Mouse (Mus musculus): ENCODE measurements around the gene Olfr750. TPM values are rescaled to one million over a fixed set of nuclear protein-coding genes. Genes with fewer than 3 reads are reported as not detected.

The Olfr750 gene
- polyA plus RNA-seq, 1 experiment, result not detected

DNA sequence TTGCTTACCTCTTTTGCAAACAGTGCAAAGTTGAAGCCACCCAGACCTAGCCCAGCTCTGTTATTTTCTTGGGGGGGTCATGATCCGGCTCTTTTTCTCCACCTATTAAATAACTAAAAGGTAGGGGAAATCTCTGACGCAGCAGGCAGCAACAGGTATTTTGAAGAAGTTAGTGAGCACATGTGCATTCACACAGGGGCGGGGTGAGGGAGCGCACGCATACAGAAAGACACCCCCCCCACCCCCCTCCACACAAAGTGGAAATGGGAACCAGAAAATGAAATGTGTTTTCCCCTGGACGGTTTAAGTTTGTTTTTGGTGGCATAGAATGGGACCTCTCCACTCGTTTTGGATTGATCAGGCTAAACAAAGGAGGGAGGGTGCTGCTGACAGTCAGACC is 9.6 kb upstream of the Olfr750 start:
- H3K4me1 ChIP-seq (ENCODE audit: control insufficient read depth, insufficient read depth, low read length), result peaks cover 1% of the 10 kb centered on the region
- no peaks in the 10 kb centered on the region for H3K27me3 ChIP-seq (ENCODE audit: control insufficient read depth, insufficient read depth, low read length, poor library complexity, severe bottlenecking)
- no peaks in the 10 kb centered on the region for H3K36me3 ChIP-seq (ENCODE audit: control insufficient read depth, insufficient read depth, low read length, poor library complexity, severe bottlenecking)
- H3K9me3 ChIP-seq (replicated peaks; ENCODE audit: control insufficient read depth, insufficient read depth, low read length, poor library complexity, severe bottlenecking), result no peaks in the 10 kb centered on the region
- no peak overlapping the region for H3K27ac ChIP-seq (ENCODE audit: insufficient read depth, low read length)
- TF ChIP-seq POLR2A (IDR thresholded peaks at IDR 0.05; ENCODE audit: insufficient read depth, low read length), result no peak
- no peak for TF ChIP-seq CTCF (IDR thresholded peaks at IDR 0.05; ENCODE audit: low read depth, low read length)
- TF ChIP-seq EP300 (IDR thresholded peaks at IDR 0.05; ENCODE audit: insufficient read depth, low read depth, low read length), result no peak
- no peak overlapping the region; the same call in 1 of the 2 replicates for H3K4me3 ChIP-seq (ENCODE audit: low read depth, low read length)
- peak overlapping the region; percentile 9; the same call in 1 of the 2 replicates for H3K9ac ChIP-seq (ENCODE audit: low read depth, poor library complexity, severe bottlenecking)

DNA sequence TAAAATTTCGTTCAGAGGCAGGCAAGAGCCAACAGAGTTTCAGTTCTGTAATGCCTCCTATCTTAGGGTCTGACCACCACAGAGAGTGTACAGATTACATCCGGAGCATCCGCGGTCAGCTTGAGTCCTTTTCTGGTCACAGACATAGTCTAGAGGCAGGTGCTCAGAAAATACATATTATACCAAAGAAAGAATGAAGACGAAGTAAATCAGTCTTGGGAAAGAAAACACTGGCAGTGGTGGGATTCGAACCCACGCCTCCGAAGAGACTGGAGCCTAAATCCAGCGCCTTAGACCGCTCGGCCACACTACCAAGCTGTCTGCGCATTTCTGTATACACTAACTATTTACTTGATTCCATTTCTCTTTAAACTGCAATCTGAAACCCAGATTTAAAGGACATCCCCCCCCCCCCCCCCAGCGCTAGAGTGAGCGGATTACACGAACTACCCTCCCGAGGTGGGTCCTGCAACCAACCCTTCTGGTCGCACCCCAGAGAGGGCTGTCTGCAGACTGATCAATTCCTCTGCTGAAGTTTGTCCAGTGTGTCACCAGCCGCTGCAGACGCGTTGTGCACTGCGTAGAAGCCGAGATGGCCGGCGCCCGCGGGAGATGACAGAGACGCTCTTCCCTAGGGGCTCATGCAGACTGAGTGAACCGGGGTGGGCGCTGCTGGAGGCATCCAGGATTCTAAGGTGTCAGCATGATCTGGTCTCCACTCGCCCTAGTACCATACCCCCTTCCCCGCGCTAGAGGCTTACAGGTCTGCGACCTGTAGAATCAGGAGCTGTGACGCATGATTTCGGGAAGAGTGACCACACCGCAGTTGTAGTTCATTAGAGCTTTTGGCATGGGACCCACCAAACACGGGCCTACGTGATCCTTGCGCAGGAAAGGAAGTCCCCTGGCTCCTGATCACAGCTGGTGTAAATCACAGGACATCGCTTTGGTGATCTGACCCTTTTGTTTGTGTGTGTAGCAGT is 8.7 kb upstream of the Olfr750 start:
- TF ChIP-seq EP300 (IDR thresholded peaks at IDR 0.05; ENCODE audit: insufficient read depth, low read depth, low read length) (no peak), POLR2A (IDR thresholded peaks at IDR 0.05; ENCODE audit: insufficient read depth, low read length) (no peak), CTCF (IDR thresholded peaks at IDR 0.05; ENCODE audit: low read depth, low read length) (no peak)
- Histone ChIP-seq H3K9ac (ENCODE audit: low read depth, poor library complexity, severe bottlenecking) (peak overlapping the region; percentile 9), H3K27me3 (ENCODE audit: control insufficient read depth, insufficient read depth, low read length, poor library complexity, severe bottlenecking) (no peaks in the 10 kb centered on the region), H3K9me3 (replicated peaks; ENCODE audit: control insufficient read depth, insufficient read depth, low read length, poor library complexity, severe bottlenecking) (no peaks in the 10 kb centered on the region), H3K4me3 (ENCODE audit: low read depth, low read length) (peak overlapping the region; percentile 83), H3K27ac (ENCODE audit: insufficient read depth, low read length) (no peak overlapping the region), H3K4me1 (ENCODE audit: control insufficient read depth, insufficient read depth, low read length) (peaks cover 1% of the 10 kb centered on the region), H3K36me3 (ENCODE audit: control insufficient read depth, insufficient read depth, low read length, poor library complexity, severe bottlenecking) (no peaks in the 10 kb centered on the region)

DNA sequence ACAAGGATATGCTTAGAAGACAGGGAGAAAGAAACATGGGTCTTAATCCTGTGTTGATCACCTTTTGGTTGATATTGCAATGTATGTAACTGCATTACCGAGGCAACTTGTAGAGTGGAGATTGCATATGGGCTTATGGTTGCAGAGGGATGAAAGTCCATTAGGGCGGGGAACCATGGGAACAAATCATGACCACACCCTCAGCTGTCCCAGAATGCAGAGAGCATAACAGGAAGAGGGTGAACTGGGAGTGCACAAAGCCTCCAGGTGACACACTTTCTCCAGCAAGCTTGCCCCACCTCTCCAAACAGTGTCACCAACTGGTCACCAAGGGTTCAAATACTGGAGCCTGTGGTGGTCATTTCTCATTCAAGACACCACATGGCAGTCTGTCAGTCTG is 6.8 kb upstream of the Olfr750 start:
- Histone ChIP-seq H3K4me3 (ENCODE audit: low read depth, low read length) (no peak overlapping the region), H3K9ac (ENCODE audit: low read depth, poor library complexity, severe bottlenecking) (no peak overlapping the region), H3K9me3 (replicated peaks; ENCODE audit: control insufficient read depth, insufficient read depth, low read length, poor library complexity, severe bottlenecking) (no peaks in the 10 kb centered on the region), H3K27ac (ENCODE audit: insufficient read depth, low read length) (no peak overlapping the region), H3K36me3 (ENCODE audit: control insufficient read depth, insufficient read depth, low read length, poor library complexity, severe bottlenecking) (no peaks in the 10 kb centered on the region), H3K27me3 (ENCODE audit: control insufficient read depth, insufficient read depth, low read length, poor library complexity, severe bottlenecking) (no peaks in the 10 kb centered on the region), H3K4me1 (ENCODE audit: control insufficient read depth, insufficient read depth, low read length) (peaks cover 1% of the 10 kb centered on the region)
- TF ChIP-seq CTCF (IDR thresholded peaks at IDR 0.05; ENCODE audit: low read depth, low read length), result no peak
- no peak for TF ChIP-seq POLR2A (IDR thresholded peaks at IDR 0.05; ENCODE audit: insufficient read depth, low read length)
- TF ChIP-seq EP300 (IDR thresholded peaks at IDR 0.05; ENCODE audit: insufficient read depth, low read depth, low read length), result no peak

DNA sequence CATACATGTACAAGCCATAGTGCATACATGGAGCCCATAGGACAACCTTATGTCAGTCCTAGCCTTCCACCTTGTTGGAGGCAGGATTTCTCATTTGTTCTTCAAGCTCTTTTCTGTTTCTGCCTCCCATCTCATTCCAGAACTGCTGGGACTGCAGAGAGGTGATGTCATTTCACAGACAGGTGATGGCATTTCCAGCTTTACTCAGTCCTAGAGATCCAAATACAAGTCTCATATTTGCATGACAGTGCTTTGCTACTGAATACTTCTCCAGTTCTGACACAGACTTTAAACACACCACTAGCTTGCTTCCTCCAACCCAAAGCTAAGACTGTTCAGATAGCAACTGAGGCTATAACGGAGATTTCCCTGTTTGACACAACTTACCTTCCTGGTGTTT is 4.9 kb upstream of the Olfr750 start:
- no peaks in the 10 kb centered on the region for H3K9me3 ChIP-seq (replicated peaks; ENCODE audit: control insufficient read depth, insufficient read depth, low read length, poor library complexity, severe bottlenecking)
- H3K4me1 ChIP-seq (ENCODE audit: control insufficient read depth, insufficient read depth, low read length), result peaks cover 1% of the 10 kb centered on the region
- H3K4me3 ChIP-seq (ENCODE audit: low read depth, low read length), result no peak overlapping the region
- no peak overlapping the region for H3K9ac ChIP-seq (ENCODE audit: low read depth, poor library complexity, severe bottlenecking)
- TF ChIP-seq POLR2A (IDR thresholded peaks at IDR 0.05; ENCODE audit: insufficient read depth, low read length) (no peak), CTCF (IDR thresholded peaks at IDR 0.05; ENCODE audit: low read depth, low read length) (no peak), EP300 (IDR thresholded peaks at IDR 0.05; ENCODE audit: insufficient read depth, low read depth, low read length) (no peak)
- no peak overlapping the region for H3K27ac ChIP-seq (ENCODE audit: insufficient read depth, low read length)
- H3K27me3 ChIP-seq (ENCODE audit: control insufficient read depth, insufficient read depth, low read length, poor library complexity, severe bottlenecking), result no peaks in the 10 kb centered on the region
- no peaks in the 10 kb centered on the region for H3K36me3 ChIP-seq (ENCODE audit: control insufficient read depth, insufficient read depth, low read length, poor library complexity, severe bottlenecking)

DNA sequence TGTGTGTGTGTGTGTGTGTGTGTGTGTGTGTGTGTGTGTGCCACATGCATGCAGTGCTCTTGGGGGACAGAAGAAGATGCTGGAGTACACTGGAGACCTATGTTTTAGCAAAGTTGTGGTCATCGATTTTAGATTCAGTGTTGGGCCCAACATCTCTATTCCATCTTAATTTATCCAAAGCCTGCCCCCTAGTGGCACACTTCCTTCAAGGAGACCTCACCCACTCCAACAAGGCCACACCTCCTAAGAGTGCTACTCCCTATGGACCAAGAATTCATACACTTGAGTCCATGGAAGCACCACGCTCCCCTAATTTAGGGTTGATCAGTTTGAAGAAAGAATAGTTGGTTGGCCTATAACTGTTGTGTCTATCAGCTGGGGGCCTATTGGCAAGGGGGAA is 4.6 kb downstream of the Olfr750 start:
- Histone ChIP-seq H3K4me3 (ENCODE audit: low read depth, low read length) (no peak overlapping the region), H3K27ac (ENCODE audit: insufficient read depth, low read length) (no peak overlapping the region)

DNA sequence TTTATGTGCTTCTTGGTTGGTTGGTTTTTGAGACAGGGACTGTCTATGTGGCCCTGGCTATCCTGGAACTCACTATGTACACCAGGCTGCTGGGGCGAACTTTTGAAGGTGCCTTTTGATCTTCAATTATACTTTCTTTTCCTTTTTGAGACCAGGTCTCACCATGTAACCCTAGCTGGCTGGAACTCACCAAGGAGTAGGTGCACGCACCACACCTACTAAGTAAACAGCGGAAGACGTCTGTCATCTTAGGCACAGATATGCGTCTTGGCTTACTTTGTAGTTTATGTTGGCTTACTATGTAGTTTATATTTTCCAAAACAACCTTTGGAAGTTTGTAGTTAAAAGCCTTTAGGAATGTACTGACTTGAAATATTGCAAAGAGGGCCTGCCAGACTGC is 5.3 kb downstream of the Olfr750 start:
- no peak overlapping the region for H3K27ac ChIP-seq (ENCODE audit: insufficient read depth, low read length)
- no peaks in the 10 kb centered on the region for H3K27me3 ChIP-seq (ENCODE audit: control insufficient read depth, insufficient read depth, low read length, poor library complexity, severe bottlenecking)
- H3K9ac ChIP-seq (ENCODE audit: low read depth, poor library complexity, severe bottlenecking), result no peak overlapping the region
- no peak overlapping the region for H3K4me3 ChIP-seq (ENCODE audit: low read depth, low read length)
- H3K4me1 ChIP-seq (ENCODE audit: control insufficient read depth, insufficient read depth, low read length), result no peaks in the 10 kb centered on the region
- no peaks in the 10 kb centered on the region for H3K36me3 ChIP-seq (ENCODE audit: control insufficient read depth, insufficient read depth, low read length, poor library complexity, severe bottlenecking)
- no peaks in the 10 kb centered on the region for H3K9me3 ChIP-seq (replicated peaks; ENCODE audit: control insufficient read depth, insufficient read depth, low read length, poor library complexity, severe bottlenecking)
- TF ChIP-seq CTCF (IDR thresholded peaks at IDR 0.05; ENCODE audit: low read depth, low read length) (no peak), EP300 (IDR thresholded peaks at IDR 0.05; ENCODE audit: insufficient read depth, low read depth, low read length) (no peak), POLR2A (IDR thresholded peaks at IDR 0.05; ENCODE audit: insufficient read depth, low read length) (no peak)

More for the DNA sequence above, 4.6 kb downstream of the Olfr750 start:
- Histone ChIP-seq H3K27me3 (ENCODE audit: control insufficient read depth, insufficient read depth, low read length, poor library complexity, severe bottlenecking) (no peaks in the 10 kb centered on the region), H3K9me3 (replicated peaks; ENCODE audit: control insufficient read depth, insufficient read depth, low read length, poor library complexity, severe bottlenecking) (no peaks in the 10 kb centered on the region), H3K9ac (ENCODE audit: low read depth, poor library complexity, severe bottlenecking) (no peak overlapping the region), H3K4me1 (ENCODE audit: control insufficient read depth, insufficient read depth, low read length) (no peaks in the 10 kb centered on the region), H3K36me3 (ENCODE audit: control insufficient read depth, insufficient read depth, low read length, poor library complexity, severe bottlenecking) (no peaks in the 10 kb centered on the region)
- TF ChIP-seq POLR2A (IDR thresholded peaks at IDR 0.05; ENCODE audit: insufficient read depth, low read length), result no peak
- TF ChIP-seq CTCF (IDR thresholded peaks at IDR 0.05; ENCODE audit: low read depth, low read length), result peak; percentile 38

All from ES-Bruce4 (cell line).